Mouse (Mus musculus): ENCODE results near the gene Tomm40l.

The Tomm40l gene

DNA sequence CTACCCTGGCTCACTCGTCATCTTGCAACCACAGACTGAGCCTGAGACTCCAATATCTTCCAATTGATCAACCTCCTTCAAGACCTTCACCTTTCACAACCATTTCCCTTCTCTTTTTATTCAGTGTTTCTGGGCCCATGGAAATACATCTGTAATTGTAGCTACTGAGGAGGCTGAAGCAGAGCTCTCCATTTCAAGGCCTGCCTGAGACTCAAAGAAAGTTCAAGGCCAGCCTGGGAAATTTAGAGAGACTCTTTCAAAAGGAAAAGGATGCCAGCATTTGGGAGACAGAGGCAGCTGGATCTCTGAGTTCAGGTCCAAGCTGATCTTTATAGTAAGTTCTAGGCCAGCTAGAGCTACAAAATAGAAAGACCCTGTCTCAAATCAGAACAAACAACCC, 5.6 kb upstream of the Tomm40l start:
- no peak for DNase-seq (ENCODE audit: low spot score)

DNA sequence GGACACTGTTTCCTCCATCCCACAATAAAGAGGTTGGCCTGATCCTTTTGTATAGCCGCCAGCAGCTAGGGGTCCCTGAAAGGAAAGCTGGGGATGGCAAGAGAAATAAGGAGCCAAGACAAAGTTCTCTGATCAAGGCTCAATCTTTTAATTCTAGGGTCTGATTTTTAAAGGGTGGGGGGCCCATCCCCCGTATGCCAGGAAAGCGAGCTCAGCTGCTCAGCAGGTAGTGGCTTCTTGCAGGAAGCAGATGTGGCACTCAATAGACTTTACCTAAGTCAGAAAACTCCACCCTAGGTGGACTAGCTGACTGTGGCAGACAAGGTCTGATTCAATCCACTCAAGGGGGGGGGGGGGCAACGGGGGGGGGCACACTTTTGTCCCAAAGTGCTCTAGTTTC, 4.5 kb upstream of the Tomm40l start:
- DNase-seq (ENCODE audit: low spot score): no peak

DNA sequence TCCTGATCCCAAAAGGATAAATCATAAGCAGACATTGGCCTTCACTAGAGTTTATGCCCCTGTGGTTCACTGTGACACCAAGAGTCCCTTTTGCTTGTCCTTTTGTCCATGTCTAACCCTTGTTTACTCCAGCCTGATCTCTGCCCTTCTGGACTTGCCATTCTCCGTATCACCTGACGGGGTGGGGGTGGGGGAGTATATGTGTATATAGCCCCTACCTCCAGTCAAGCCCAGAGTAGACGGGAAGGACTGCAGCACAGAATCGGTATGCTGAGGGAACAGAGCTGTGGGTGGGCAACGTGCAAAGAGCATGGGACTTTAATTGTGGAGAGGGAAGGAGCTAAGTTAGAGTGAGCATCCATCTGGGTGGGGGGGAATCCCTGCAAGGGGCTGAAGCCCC, 2.5 kb upstream of the Tomm40l start, which contains the start of gene Apoa2:
Gene Apoa2, plus strand, starts transcription at position 198 of the 400 bp plus-strand sequence.
- DNase-seq (ENCODE audit: low spot score): no peak

DNA sequence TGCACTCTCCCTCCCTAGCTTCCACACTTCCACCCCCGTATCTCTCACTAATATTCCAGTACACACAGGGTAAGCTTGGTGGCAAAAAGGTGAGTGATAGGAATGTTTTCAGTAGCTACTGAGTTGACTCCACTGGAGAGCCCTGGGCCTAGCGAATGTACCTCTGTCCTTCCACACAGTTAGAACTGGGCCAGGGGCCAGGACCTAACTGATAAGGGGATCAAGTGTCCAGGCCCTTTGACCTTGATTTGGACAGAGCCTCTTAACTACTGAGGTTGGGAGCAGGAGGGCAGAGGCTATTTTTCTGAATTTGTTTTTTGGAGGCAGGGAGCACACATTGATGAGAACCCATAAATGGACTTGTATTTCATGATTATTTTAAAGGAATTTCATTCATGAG, 1.5 kb upstream of the Tomm40l start:
- no peak for DNase-seq (ENCODE audit: low spot score)

DNA sequence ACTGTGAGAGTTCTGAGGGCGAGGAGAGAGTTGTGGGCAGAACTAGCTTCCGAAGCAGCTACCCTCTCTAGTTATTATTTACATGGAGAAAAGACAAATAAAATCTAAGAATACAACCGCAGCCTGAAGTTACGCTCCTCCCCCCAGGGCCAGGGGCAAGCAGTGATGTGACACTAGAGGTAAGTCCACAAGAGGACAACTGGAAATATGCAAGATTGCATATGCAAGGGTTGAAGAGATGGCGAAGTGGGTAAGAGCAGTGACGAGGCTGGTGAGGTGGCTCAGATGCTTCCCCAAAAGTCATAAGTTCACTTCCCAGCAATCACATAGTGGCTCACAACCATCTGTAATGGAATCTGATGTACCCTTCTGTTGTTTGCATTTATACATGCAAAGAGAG, 854 bp upstream of the Tomm40l start:
- no peak for DNase-seq (ENCODE audit: low spot score)

DNA sequence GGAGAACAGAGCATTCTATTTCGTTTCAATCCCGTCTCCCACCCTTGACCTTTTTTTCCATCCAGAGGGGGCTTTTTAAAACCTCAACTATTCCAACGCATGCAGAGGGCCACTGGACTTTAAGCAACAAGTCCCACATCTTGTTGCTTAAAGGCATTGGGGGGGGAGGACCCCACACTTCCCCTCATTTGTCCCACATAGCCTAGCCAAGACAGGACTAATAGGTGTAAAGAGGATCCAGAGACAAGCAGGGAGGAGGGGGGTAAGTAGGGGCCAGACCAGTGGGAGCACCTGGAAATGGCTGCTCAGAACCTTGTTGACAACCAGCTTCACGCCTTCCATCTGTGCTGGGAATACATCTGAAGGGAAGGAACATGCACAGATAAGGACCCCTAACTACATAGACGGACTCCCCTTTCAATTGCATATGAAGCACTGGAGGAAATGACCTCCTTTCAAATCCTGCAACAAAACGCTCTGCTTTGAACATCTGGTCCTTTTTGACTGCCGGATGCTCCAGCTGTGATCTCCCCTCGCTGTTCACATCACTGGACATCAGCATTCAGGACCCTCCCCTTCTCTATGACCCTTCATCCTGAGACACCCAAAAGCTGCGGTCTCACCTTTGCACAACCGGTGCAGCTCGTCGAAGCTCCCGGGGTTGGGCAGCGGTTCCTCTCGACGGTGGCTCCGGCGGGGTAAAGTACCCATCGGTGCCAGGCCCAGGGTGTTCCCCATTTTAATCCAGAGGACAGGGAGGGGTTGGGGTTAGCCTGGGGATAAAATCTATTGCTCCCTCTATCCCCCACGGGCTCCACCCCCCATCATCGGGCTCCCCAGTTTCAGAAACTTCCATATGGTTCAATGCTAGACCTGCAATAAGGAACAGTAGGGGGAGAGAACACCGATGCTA, 777 bp downstream of the Tomm40l start:
- DNase-seq (ENCODE audit: low spot score): peak; percentile 29

DNA sequence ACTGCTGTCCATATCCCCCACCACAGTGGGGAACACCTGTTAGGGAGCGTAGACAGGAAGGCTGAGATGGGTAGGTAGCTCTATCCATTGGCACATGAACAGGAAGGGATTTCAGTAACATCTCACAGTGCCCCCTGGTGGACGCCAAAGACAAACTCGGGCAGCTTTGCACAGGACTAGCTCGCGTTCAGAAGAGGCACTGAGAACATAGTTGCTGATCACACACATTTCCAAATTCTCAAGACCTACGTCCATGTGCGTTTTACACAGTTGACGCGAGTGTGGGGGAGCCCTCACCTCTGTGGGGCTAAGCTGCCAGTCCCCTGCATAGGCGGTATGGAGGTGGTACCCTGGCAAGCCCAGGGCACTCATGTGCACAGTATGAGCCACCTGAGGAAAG, 1.4 kb downstream of the Tomm40l start:
- peak; percentile 94 for DNase-seq (ENCODE audit: low spot score)

DNA sequence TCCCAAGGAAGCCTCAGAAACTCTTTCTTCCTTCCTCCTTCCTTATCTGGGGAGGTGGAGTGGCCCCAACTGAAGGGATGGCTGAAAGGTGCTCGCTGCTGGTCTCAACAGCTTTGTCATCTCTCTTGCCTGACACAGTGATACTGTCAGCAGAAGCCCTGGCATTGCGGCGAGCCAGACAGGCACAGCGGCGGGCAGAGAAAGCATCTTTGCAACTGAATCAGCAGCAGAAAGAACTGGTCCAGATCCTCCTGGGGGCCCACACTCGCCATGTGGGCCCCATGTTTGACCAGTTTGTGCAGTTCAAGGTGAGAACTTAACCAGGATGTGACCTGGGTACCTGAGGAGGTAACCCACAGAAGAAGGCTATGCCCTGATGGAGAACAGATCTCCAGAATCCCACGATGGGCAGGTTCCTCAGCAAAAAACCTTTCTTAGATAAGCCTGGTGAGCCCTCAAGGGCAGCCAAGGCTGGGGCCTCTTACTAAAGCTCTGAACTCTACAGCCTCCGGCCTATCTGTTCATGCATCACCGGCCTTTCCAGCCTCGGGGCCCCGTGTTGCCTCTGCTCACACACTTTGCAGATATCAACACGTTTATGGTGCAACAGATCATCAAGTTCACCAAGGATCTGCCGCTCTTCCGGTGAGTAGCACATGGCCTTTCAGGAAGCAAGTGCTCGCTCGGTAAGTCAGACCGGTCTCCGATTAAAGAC, 5.9 kb downstream of the Tomm40l start:
- no peak for DNase-seq (ENCODE audit: low spot score)

DNA sequence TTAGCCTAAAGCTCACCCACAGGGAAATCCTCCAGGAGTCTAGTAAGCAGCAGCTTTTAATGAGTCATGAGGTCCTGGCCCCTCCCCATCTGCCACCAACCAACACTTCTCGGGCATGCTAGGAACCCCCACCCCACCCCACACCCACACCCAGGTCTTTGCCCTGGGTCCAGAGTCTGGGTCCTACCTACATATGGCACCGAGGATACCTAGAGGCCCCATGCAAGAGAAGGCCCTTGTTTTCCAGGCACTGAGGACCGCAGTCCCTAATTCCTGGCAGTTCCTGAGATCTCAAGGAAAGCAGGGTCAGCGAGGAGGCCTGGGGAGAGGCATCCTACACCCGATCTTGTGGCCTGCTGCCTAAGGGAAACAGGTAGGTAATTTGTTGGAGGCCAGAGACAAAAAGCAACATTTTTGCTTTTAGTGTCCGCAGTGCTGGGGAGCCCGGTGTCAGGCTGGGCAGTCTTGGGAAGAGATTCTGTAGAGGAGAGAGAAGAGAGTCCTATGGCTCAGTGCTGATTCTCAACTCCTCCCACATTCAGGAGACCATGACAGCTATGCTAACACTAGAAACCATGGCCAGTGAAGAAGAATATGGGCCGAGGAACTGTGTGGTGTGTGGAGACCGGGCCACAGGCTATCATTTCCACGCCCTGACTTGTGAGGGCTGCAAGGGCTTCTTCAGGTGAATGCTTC, 8.4 kb downstream of the Tomm40l start, which contains the start of gene Nr1i3:
Gene Nr1i3, plus strand, starts transcription at position 170 of the 696 bp plus-strand sequence.
- DNase-seq (ENCODE audit: low spot score): no peak

DNA sequence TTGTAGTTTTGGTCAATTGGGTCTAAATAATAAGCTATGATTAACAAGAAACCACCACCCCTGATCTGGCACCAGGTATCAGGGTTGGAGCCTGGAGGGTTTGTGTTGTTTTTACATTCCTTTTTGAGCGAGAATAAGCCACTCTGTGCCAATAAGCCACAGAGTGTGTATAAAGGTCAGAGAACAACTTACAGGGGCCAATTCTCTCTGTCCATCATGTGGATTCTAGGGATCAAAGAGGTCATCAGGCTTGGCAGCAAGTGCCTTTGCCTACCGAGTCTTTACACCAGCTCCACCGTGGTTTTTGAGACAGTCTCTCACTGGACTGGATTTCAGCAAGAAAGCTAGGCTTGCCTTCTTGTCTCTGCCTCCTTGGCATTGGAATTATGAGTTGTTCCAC, 9.5 kb downstream of the Tomm40l start:
- DNase-seq (ENCODE audit: low spot score): no peak

DNA sequence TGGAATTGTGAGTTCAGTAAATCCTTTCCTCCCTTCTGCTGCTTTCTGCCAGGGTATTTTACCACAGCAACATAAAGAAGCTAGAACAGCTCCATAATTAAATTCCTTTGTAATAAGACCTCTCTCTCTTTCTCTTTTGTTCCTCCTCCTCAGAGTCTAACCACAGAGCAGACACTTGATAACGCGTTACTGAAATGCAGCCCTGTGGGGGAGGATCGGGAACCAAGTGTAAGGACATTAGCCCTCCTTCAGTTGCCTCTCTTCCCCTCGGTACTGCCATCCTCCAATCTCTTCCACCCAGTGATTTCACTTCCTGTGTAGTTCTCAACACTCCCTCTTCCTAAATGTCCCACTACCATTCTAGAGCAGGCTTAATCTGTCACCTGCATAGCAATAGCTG, 12.9 kb downstream of the Tomm40l start:
- DNase-seq (ENCODE audit: low spot score): no peak

DNA sequence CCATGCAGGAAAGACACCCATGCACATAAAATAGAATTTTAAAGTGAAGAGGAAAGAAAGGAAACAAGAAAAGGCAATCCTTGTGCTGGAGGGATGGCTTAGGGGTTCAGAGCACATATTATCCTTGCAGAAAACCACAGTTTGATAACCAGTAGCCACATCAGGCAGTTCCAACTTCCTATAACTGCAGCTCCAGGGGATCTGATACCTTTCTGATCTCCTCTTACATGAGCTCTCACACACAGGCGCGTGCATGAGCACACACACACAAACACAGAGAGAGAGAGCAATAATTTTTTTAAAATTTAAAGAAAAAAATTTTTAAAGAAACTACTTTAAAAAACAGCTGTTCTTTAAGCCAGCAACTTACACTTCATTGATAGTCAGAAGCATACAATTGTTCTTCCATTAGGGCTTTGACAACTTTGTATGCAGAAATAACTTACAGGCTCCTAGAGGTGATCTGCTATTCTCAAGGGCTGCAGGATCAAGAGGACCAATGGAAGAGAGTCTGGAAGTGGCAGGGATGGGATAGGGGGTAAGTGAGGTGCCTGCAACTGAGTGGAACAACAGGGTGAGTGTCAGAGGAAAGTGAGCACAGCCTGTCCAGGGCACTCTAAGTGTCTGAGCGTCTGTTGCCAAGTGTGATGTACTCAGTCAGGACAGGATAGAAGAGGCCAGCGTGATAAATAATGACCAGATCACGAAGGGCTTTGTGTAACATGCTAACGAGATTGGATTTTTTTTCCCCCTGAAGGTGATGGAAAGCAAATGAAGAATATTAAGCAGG, 16.4 kb downstream of the Tomm40l start:
- DNase-seq (ENCODE audit: low spot score): no peak

DNA sequence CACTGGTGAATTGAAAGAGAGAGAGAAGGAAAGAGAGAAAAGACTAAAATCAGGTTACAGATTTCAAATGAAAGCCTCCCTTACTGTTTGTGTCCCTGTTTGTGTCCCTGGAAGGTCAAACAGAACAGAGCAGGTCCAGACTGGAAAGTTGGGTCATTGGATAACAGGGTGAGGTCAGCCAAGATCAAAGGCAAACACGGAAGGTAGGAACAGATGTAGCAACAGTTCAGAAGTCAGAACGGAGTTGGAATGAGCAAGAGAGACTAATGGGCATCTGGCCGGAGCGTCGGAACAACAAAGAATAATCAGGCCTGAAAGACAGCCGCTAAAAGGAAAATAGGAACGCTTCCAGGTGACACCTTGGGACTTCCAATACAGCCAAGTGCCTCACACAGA, 18.1 kb downstream of the Tomm40l start:
- no peak for DNase-seq (ENCODE audit: low spot score)

DNA sequence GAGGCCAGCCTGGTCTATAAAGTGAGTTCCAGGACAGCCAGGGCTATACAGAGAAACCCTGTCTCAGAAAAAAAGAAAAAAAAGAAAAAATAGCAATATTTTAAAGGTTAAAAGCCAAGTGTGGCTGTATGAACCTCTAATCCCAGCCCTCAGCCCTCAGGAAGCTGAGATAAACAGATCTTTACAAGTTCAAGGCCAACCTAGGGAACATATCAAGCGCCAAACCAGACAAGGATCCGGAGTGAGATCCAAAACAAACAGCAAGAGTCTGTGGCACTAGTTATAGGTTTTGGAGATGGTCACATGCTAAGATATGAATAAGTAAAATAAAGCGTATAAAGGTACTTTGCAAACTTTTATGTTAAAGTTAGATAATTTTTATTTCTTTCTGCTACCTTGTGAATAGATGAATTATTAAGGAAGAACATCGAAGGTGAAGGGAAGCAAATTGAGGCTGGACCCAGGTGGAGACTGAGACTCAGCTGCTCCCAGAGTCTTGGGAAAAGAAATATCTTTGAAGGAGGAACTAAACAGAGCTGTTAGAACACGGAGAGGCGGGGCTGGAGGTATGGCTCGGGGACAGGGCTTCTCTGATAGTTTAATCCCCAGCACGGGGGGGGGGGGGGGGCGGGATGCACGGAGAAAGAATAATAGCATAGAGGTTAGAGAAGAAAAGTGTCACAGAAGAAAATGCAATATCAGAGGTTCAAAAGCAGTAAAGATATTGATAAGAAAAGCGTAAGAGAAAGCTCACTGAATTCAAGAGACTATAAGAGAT, 18.7 kb downstream of the Tomm40l start:
- no peak for DNase-seq (ENCODE audit: low spot score)

DNA sequence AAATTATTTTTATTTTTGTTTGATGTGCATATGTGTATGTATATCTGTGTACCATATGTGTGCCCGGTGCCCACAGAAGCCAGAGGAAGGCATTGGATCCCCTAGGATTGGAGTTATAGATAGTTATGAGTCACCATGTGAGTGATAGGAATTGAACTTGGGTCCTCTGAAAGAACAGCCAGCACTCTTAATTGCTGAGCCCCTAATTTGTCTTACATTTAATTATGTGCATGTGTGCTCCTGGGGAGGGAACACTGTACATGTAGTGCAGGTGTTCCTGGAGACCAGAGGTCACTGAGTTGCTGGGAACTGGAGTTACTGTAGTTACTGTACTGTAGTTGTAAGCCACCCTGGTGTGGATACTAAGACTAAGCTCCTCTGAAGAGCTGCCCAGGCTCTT, 21.5 kb downstream of the Tomm40l start:
- DNase-seq (ENCODE audit: low spot score): no peak

DNA sequence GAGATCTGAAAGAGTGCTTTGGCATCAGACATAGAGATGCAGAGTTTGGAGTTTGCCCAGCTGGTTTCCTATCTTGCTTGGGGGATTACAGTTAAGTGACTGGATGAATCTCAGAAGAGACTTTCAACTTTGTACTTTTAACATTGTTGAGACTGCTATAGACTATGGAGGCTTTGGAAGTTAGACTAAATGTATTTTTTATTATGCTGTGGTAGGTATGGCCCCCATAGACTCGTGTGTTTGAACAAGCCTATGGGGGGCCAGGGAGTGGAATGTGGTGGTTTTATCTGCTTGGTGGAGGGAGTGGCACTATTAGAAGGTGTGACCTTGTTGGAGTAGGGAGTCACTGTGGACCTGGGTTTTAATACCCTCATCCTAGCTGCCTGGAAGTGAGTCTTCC, 22.8 kb downstream of the Tomm40l start:
- DNase-seq (ENCODE audit: low spot score): no peak

DNA sequence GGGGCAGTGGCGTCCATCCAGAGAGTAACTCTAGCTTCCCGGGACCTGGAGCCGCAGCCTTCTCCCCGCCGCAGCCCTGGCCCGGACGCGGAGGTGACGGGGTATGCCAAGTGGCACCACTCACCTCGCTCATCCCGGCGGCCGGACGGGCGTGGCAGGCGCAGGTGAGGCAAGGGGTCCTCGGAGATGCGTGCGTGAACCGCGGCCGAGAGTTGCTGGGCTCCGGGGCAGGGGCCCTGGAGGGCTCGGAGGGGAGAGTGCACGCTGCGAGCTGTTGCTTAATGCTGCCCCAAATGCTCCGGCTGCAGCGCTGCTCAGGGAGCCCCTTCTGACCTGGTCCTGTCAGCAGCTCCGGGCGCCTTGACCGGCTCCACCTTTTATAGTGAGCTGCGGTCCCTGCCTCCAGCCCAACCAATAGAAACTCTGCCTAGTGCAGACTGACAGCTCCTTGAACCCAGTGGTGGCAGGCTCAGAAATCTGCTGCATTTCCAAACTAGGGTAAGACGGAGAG, 26.4 kb downstream of the Tomm40l start, which contains the start of gene Pcp4l1:
Gene Pcp4l1, minus strand, starts transcription at position 382 of the 511 bp plus-strand sequence.
- peak; percentile 75 for DNase-seq (ENCODE audit: low spot score)

DNA sequence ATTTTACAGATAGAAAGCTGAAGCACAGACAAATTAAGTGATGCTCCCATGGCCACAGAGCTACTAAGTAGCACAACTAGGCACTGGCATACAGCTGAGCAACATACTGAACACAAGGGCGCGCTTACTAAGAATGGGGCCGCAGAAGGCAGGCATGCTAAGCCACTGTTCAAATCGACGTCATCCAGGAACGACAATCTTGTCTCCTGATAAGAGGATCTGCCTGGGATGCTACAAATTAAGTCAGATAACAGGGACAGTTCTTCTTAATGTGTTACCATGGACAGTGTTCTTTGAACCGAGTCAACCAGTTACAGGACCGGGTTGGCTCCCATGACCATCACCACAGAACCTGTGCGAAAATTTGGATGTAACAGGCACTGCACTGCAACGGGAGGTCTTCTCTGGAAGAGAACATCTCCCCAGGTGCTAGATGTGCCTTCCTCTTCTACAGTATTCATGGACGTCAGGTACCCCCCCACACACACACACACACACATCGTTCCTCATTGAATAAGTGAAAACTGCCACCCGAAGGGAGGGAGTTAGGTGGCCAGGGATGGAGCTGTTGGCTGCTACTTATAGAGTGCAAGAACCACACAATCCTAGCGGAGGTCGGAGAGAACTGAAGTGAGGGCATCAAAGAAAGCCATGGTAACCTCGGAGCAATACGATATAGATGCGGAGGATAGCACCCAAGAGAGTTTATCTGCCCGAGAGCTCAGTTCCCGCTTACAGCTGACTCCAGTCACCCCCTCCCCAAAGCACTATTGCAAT, 27.1 kb downstream of the Tomm40l start:
- DNase-seq (ENCODE audit: low spot score): no peak

DNA sequence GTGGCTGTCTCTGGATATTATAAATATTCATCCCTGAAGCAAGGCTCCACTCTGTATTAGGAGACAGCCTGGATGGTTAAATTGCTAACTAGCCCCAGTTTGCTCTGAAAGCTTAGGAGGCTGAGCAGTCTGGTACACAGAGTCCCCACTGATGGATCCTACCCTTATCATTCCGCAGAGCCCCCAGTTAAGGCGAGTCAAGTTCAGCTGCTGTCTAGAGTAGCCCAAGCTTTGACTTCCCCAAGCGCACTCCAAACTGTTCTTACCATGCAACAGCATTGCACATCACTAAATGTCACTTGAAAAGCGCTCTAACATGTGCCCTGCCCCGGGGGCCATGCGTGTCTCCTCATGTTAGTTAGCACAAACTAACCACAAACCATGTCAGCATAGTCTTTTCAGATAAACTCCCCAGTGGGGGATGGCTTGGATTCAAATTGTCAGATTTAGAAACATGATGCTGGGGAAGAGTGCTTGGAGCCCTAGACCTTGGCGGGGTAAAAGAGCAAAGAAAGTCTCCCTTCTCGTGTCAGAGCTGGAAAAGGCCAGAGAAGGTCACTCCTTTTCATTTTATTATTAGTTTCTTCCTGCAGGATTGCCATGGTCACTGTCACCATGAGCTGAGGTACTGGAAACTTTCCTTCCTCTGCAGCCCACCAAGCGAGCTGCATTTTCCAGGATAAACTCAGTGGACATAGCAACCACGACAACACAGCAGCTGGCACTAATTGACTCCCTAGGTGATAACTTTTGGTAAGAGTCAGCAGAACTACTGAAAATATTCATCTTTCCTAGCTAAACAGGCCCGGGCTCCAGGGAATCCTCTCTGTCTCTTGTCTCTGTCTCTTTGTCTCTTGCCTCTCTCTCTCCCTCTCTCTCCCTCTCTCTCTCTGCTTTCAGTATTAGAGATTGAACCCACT, 28.1 kb downstream of the Tomm40l start:
- DNase-seq (ENCODE audit: low spot score): no peak
